Mouse (Mus musculus): ENCODE results near the gene Ung.

Ung gene

GRCm38 (mm10) chr5:114130211-114130605 is at the start of gene Ung:
TSS of gene Ung (plus strand) at chr5:114130386.
- peak; percentile 90 for DNase-seq (ENCODE audit: low read depth)

GRCm38 (mm10) chr5:114085501-114085900 is 44.7 kb upstream of the Ung start:
- DNase-seq (ENCODE audit: low read depth) = no peak

GRCm38 (mm10) chr5:114087875-114088480 is 42.2 kb upstream of the Ung start:
- DNase-seq (ENCODE audit: low read depth) = no peak

GRCm38 (mm10) chr5:114090421-114091013 is 39.7 kb upstream of the Ung start:
- no peak for DNase-seq (ENCODE audit: low read depth)

GRCm38 (mm10) chr5:114091057-114091807 is 39.0 kb upstream of the Ung start, which contains the start of gene Svop:
TSS of gene Svop (minus strand) at chr5:114091570.
- peak; percentile 27 for DNase-seq (ENCODE audit: low read depth)

GRCm38 (mm10) chr5:114099709-114100389 is 30.3 kb upstream of the Ung start:
- peak; percentile 93 for DNase-seq (ENCODE audit: low read depth)

- DNase-seq (ENCODE audit: low read depth) = no peak
Measured at GRCm38 (mm10) chr5:114100390-114101099, 29.6 kb upstream of the Ung start.

GRCm38 (mm10) chr5:114101873-114102272 is 28.3 kb upstream of the Ung start:
- DNase-seq (ENCODE audit: low read depth) = no peak

GRCm38 (mm10) chr5:114102807-114103206 is 27.4 kb upstream of the Ung start:
- DNase-seq (ENCODE audit: low read depth) = no peak

- no peak for DNase-seq (ENCODE audit: low read depth)
Measured at GRCm38 (mm10) chr5:114106391-114106935, 23.7 kb upstream of the Ung start.

GRCm38 (mm10) chr5:114113334-114113733 is 16.9 kb upstream of the Ung start:
- no peak for DNase-seq (ENCODE audit: low read depth)

GRCm38 (mm10) chr5:114115030-114115429 is 15.2 kb upstream of the Ung start:
- DNase-seq (ENCODE audit: low read depth) = no peak

GRCm38 (mm10) chr5:114116586-114116985 is 13.6 kb upstream of the Ung start:
- DNase-seq (ENCODE audit: low read depth) = no peak

- no peak for DNase-seq (ENCODE audit: low read depth)
Measured at GRCm38 (mm10) chr5:114119806-114120205, 10.4 kb upstream of the Ung start.

GRCm38 (mm10) chr5:114126008-114126407 is 4.2 kb upstream of the Ung start:
- no peak for DNase-seq (ENCODE audit: low read depth)

GRCm38 (mm10) chr5:114126499-114127244 is 3.5 kb upstream of the Ung start:
- no peak for DNase-seq (ENCODE audit: low read depth)

GRCm38 (mm10) chr5:114127374-114128349 is 2.5 kb upstream of the Ung start, which contains the start of gene Alkbh2:
TSS of gene Alkbh2 (minus strand) at chr5:114128218.
- peak; percentile 94 for DNase-seq (ENCODE audit: low read depth)

- no peak for DNase-seq (ENCODE audit: low read depth)
Measured at GRCm38 (mm10) chr5:114129550-114130210, 506 bp upstream of the Ung start.

Measured in naive thymus-derived CD4-positive, alpha-beta T cell, adult 2 months (primary cell).